Mouse (Mus musculus) lung, postnatal 0 days (tissue): Measurements from ENCODE around the gene Kcnk13.

ENCODE experiments used
- CTCF ChIP-seq: IDR thresholded peaks from 2 replicates; pipeline ENCODE4 v1.5.1; 2016; ENCODE audit warnings: antibody characterized with exemption, mild to moderate bottlenecking
- EP300 ChIP-seq: IDR thresholded peaks from 2 replicates; pipeline ENCODE4 v1.6.1; 2016; ENCODE audit warnings: antibody characterized with exemption, mild to moderate bottlenecking, control low read depth

GRCm38 (mm10) chr12:100012839-100013238 lies 48.5 kb downstream of the Kcnk13 start:
- TF ChIP-seq CTCF: no peak
- TF ChIP-seq EP300: no peak
